Comparison of ENCODE assay signal across 15 mouse cellular contexts in genomic region chr7:133163011-133163410, GRCm38 (mm10). TPM values are rescaled to one million over a fixed set of nuclear protein-coding genes. Genes with fewer than 3 reads are reported as not detected.
DNase-seq lines count a peak whose midpoint lies in the region; ATAC-seq and TF ChIP-seq lines count a peak whose summit lies in the region.
"Had no signal": no experiment of that assay in that cellular context is flagged by ENCODE, and none has a peak within 500 bp of the region (broad histone marks: within the 10 kb centered on the region; RNA-seq: fewer than 3 reads in every experiment).

No protein-coding gene starts in this region.

- WGBS in heart, embryonic 11.5 days (ENCODE audit: insufficient replicate concordance) = 67% methylated on average over 5 of the region's 5 CpGs
- WGBS in kidney, postnatal 0 days = 25% methylated on average over 5 of the region's 5 CpGs

- TF ChIP-seq CTCF in kidney, postnatal 0 days (IDR thresholded peaks at IDR 0.05; ENCODE audit: low read depth) = no peak

- no peak overlapping the region for H3K4me2 ChIP-seq in heart, embryonic 11.5 days
- H3K4me2 ChIP-seq in kidney, postnatal 0 days (ENCODE audit: low read length) = no peak overlapping the region
- H3K4me2 ChIP-seq: lung, embryonic 15.5 days had no signal

- H3K4me1 ChIP-seq in heart, embryonic 11.5 days (ENCODE audit: control insufficient read depth, insufficient read depth, low read length) = no peaks in the 10 kb centered on the region
- no peaks in the 10 kb centered on the region; the same call in none of the 2 replicates for H3K4me1 ChIP-seq in kidney, postnatal 0 days (replicated peaks; ENCODE audit: insufficient read depth, low read length)

- no peak overlapping the region for H3K27ac ChIP-seq in heart, embryonic 11.5 days (ENCODE audit: low read depth, low read length)
- H3K27ac ChIP-seq in kidney, postnatal 0 days = no peak overlapping the region

- H3K36me3 ChIP-seq in heart, embryonic 11.5 days (ENCODE audit: control insufficient read depth, insufficient read depth, low read length) = no peaks in the 10 kb centered on the region
- H3K36me3 ChIP-seq in kidney, postnatal 0 days (ENCODE audit: insufficient read depth, low read length) = no peaks in the 10 kb centered on the region
- H3K36me3 ChIP-seq: lung, embryonic 15.5 days had no signal

- no peaks in the 10 kb centered on the region for H3K9me3 ChIP-seq in heart, embryonic 11.5 days (replicated peaks; ENCODE audit: control insufficient read depth, low read length)
- no peaks in the 10 kb centered on the region for H3K9me3 ChIP-seq in kidney, postnatal 0 days (replicated peaks; ENCODE audit: low read length)
- H3K9me3 ChIP-seq: lung, embryonic 15.5 days had no signal

- peak; percentile 24 to 29 for DNase-seq in heart, postnatal 10 days
- peak; percentile 46 for DNase-seq in 3T3-L1 (ENCODE audit: low read depth, low spot score)
- DNase-seq in NIH3T3 (ENCODE audit: low read depth) = peak; percentile 5
- DNase-seq in kidney, postnatal 0 days (ENCODE audit: low spot score) = peak; percentile 65
- no peak for DNase-seq in thymus, postnatal 4 days
- no peak for DNase-seq in cerebellum, postnatal 4 days (ENCODE audit: low spot score in 2 of 2)
- DNase-seq: cerebellum, adult 9-10 months; forebrain, postnatal 0 days; gastrocnemius, postnatal 36 days; liver; thymus, adult 2 months had no signal

- ATAC-seq in heart, embryonic 11.5 days (replicated peaks; ENCODE audit: insufficient number of reproducible peaks, low FRiP score, low TSS enrichment) = no peak
- no peak; the same call in 1 of the 2 replicates for ATAC-seq in kidney, postnatal 0 days (replicated peaks; ENCODE audit: low FRiP score, low read depth)
- ATAC-seq: forebrain, postnatal 0 days had no signal

- no peak overlapping the region for H3K9ac ChIP-seq in heart, embryonic 11.5 days (ENCODE audit: low read depth, low read length)
- H3K9ac ChIP-seq in kidney, postnatal 0 days (ENCODE audit: low read depth, low read length) = no peak overlapping the region
- H3K9ac ChIP-seq: forebrain, postnatal 0 days; lung, embryonic 15.5 days had no signal

- H3K4me3 ChIP-seq in heart, embryonic 11.5 days (ENCODE audit: low read depth, low read length) = no peak overlapping the region
- H3K4me3 ChIP-seq in kidney, postnatal 0 days (replicated peaks; ENCODE audit: low read depth, low read length) = no peak overlapping the region
- H3K4me3 ChIP-seq: erythroblast, embryonic 14.5 days; lung, embryonic 15.5 days had no signal

- intact Hi-C loops in heart, postnatal 10 days (cut with DNase I) = no loop called here

- H3K27me3 ChIP-seq in heart, embryonic 11.5 days (ENCODE audit: control insufficient read depth, insufficient read depth, low read length) = no peaks in the 10 kb centered on the region
- no peaks in the 10 kb centered on the region for H3K27me3 ChIP-seq in kidney, postnatal 0 days (ENCODE audit: insufficient read depth, low read length)
- H3K27me3 ChIP-seq: lung, embryonic 15.5 days had no signal

RNA-seq across cellular contexts. Expression of gene Ctbp2, which starts 38.9 kb away (rescaled TPM):
- 10 to 100 TPM; 46.2 to 53.5 TPM for total RNA-seq in heart, postnatal 10 days (2021)
- 59.6 and 62.7 TPM in 2 replicates for polyA plus RNA-seq in heart, embryonic 11.5 days (2014; fragmentation: Nextera tagmentation; extraction: Ambion mirVana)
- polyA plus RNA-seq in kidney, postnatal 0 days (2015; fragmentation: Nextera tagmentation; extraction: Ambion mirVana) = 89.1 and 95.9 TPM in 2 replicates

RNA-seq across cellular contexts. Expression of gene Fgfr2, which starts 39.9 kb away (rescaled TPM):
- total RNA-seq in heart, postnatal 10 days (2021) = 1 to 10 TPM; 6.2 to 6.3 TPM
- polyA plus RNA-seq in heart, embryonic 11.5 days (2014; fragmentation: Nextera tagmentation; extraction: Ambion mirVana) = 24.9 and 27.0 TPM in 2 replicates
- polyA plus RNA-seq in kidney, postnatal 0 days (2015; fragmentation: Nextera tagmentation; extraction: Ambion mirVana) = 79.8 and 88.6 TPM in 2 replicates
- total RNA-seq: neutrophil, adult 5-6 weeks had no signal
- polyA plus RNA-seq: erythroblast, embryonic 14.5 days had no signal

Comparison
In these comparisons a context has a peak if more than half of its experiments do, and no peak if none do; other contexts are left out.
1. DNase-seq: peak in heart, postnatal 10 days (2 of 2), 3T3-L1 (single experiment), NIH3T3 (single experiment) and kidney, postnatal 0 days (single experiment); none in thymus, postnatal 4 days (single experiment) and cerebellum, postnatal 4 days (0 of 2).